Mouse (Mus musculus): ENCODE data around the gene Gm45618. TPM values are rescaled to one million over a fixed set of nuclear protein-coding genes. Genes with fewer than 3 reads are reported as not detected.
"Not testable (repeated sequence)": the region's sequence is repeated elsewhere in the genome, so short reads cannot be mapped to it uniquely, and the experiment has no call there.

The Gm45618 gene
- total and polyA plus RNA-seq, 3 experiments = not detected

- Histone ChIP-seq H3K4me3 (ENCODE audit: control insufficient read depth in 1 of 2, insufficient read depth in 1 of 2, low read depth in 2 of 2, low read length in 2 of 2) (no peak overlapping the region), H3K79me2 (ENCODE audit: control insufficient read depth, insufficient read depth, low read length, poor library complexity) (no peaks in the 10 kb centered on the region), H3K27me3 (ENCODE audit: control insufficient read depth in 1 of 2, insufficient read depth in 2 of 2, low read length in 2 of 2) (peaks cover 0 to 4% of the 10 kb centered on the region in 2 experiments), H3K4me1 (ENCODE audit: control insufficient read depth in 1 of 2, insufficient read depth in 2 of 2, low read length in 2 of 2) (no peaks in the 10 kb centered on the region), H3K9me3 (replicated peaks; ENCODE audit: insufficient read depth, low read length) (no peaks in the 10 kb centered on the region), H3K27ac (ENCODE audit: control insufficient read depth, low read depth, low read length) (no peak overlapping the region), H3K9ac (ENCODE audit: control insufficient read depth, low read depth, low read length, poor library complexity, severe bottlenecking) (no peak overlapping the region), H3K36me3 (ENCODE audit: control insufficient read depth in 1 of 2, insufficient read depth in 2 of 2, low read length in 2 of 2) (no peaks in the 10 kb centered on the region)
- no peak for TF ChIP-seq ZC3H11A (IDR thresholded peaks at IDR 0.05; ENCODE audit: low read depth, low read length)
- no peak for TF ChIP-seq MYB (IDR thresholded peaks at IDR 0.05; ENCODE audit: low read depth, low read length)
- TF ChIP-seq NRF1 (IDR thresholded peaks at IDR 0.05; ENCODE audit: insufficient read depth, low read depth, low read length, poor library complexity, severe bottlenecking) = no peak
- no peak for TF ChIP-seq RCOR1 (IDR thresholded peaks at IDR 0.05; ENCODE audit: low read depth, low read length)
- TF ChIP-seq TBP (IDR thresholded peaks at IDR 0.05; ENCODE audit: low read depth, low read length) = no peak
- DNase-seq (ENCODE audit: low read depth, low spot score) = no peak
Observed at GRCm38 (mm10) chr7:142159366-142159765, 38.8 kb upstream of the Gm45618 start.

DNA sequence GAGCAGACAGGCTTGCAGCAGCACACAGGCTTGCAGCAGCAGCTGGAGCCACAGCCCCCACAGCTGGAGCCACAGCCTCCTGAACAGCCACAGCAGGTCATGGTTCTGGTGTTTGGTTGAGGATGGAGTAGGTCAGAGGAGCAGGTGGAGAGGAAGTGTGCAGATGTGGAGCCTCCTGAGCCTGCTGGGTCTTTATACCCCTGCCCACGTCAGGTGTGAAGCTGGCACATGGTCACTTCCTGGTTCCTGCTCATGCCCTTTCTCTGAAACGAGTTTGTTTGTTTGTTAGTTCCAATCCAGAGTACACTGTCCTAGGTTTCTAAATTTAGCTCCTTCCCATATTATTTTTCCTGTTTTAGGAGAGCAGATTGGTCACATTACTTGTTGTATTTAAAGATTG is 36.5 kb upstream of the Gm45618 start, which contains the start of gene Gm29735:
Gene Gm29735, minus strand, starts transcription at position 101 of the 400 bp plus-strand sequence.
- H3K79me2 ChIP-seq (ENCODE audit: control insufficient read depth, insufficient read depth, low read length, poor library complexity); DNase-seq (ENCODE audit: low read depth, low spot score); H3K27ac ChIP-seq (ENCODE audit: control insufficient read depth, low read depth, low read length); H3K9me3 ChIP-seq (replicated peaks; ENCODE audit: insufficient read depth, low read length); H3K4me1 ChIP-seq (ENCODE audit: control insufficient read depth in 1 of 2, insufficient read depth in 2 of 2, low read length in 2 of 2); H3K4me3 ChIP-seq (ENCODE audit: control insufficient read depth in 1 of 2, insufficient read depth in 1 of 2, low read depth in 2 of 2, low read length in 2 of 2); H3K36me3 ChIP-seq (ENCODE audit: control insufficient read depth in 1 of 2, insufficient read depth in 2 of 2, low read length in 2 of 2); H3K9ac ChIP-seq (ENCODE audit: control insufficient read depth, low read depth, low read length, poor library complexity, severe bottlenecking); H3K27me3 ChIP-seq (ENCODE audit: control insufficient read depth in 1 of 2, insufficient read depth in 2 of 2, low read length in 2 of 2): not testable (repeated sequence)

- Histone ChIP-seq H3K36me3 (ENCODE audit: control insufficient read depth in 1 of 2, insufficient read depth in 2 of 2, low read length in 2 of 2) (no peaks in the 10 kb centered on the region), H3K9ac (ENCODE audit: control insufficient read depth, low read depth, low read length, poor library complexity, severe bottlenecking) (no peak overlapping the region), H3K4me3 (ENCODE audit: control insufficient read depth in 1 of 2, insufficient read depth in 1 of 2, low read depth in 2 of 2, low read length in 2 of 2) (no peak overlapping the region), H3K79me2 (ENCODE audit: control insufficient read depth, insufficient read depth, low read length, poor library complexity) (no peaks in the 10 kb centered on the region), H3K4me1 (ENCODE audit: control insufficient read depth in 1 of 2, insufficient read depth in 2 of 2, low read length in 2 of 2) (no peaks in the 10 kb centered on the region), H3K9me3 (replicated peaks; ENCODE audit: insufficient read depth, low read length) (no peaks in the 10 kb centered on the region), H3K27ac (ENCODE audit: control insufficient read depth, low read depth, low read length) (no peak overlapping the region), H3K27me3 (ENCODE audit: control insufficient read depth in 1 of 2, insufficient read depth in 2 of 2, low read length in 2 of 2) (no peaks in the 10 kb centered on the region; a peak in 1 of 4 replicates)
- TF ChIP-seq KAT2A (conservative IDR thresholded peaks at IDR 0.05; ENCODE audit: low read depth, low read length) = no peak
- TF ChIP-seq HCFC1 (IDR thresholded peaks at IDR 0.05; ENCODE audit: low read depth, low read length) = no peak
- TF ChIP-seq MXI1 (IDR thresholded peaks at IDR 0.05; ENCODE audit: low read depth, low read length) = no peak
- TF ChIP-seq GABPA (IDR thresholded peaks at IDR 0.05; ENCODE audit: low read depth, low read length) = no peak
- no peak for TF ChIP-seq USF2 (IDR thresholded peaks at IDR 0.05; ENCODE audit: borderline replicate concordance in 1 of 2, insufficient read depth in 1 of 2, low read depth in 1 of 2, low read length in 2 of 2)
- no peak for TF ChIP-seq POLR2AphosphoS5 (IDR thresholded peaks at IDR 0.05; ENCODE audit: borderline replicate concordance, low read depth, low read length)
- TF ChIP-seq TCF12 (IDR thresholded peaks at IDR 0.05; ENCODE audit: low read depth, low read length) = no peak
- TF ChIP-seq ZMIZ1 (IDR thresholded peaks at IDR 0.05; ENCODE audit: low read depth, low read length) = no peak
- no peak for TF ChIP-seq MYB (IDR thresholded peaks at IDR 0.05; ENCODE audit: low read depth, low read length)
- no peak for TF ChIP-seq GATA1 (IDR thresholded peaks at IDR 0.05; ENCODE audit: low read depth, low read length)
- peak; percentile 19 for DNase-seq (ENCODE audit: low read depth, low spot score)
Observed at GRCm38 (mm10) chr7:142155308-142155707, 34.8 kb upstream of the Gm45618 start.

All from MEL (cell line).